Mouse (Mus musculus) cerebral cortex, adult 2 months (tissue): Measurements from ENCODE around the gene Olfr1109.

Experiments
- WGBS: fragments of 180-500 bp; shearing (Covaris S2); methylation state at CpG from one replicate; pipeline ENCODE4 v1.1.7; 2018; 5-methylcytosine and 5-hydroxymethylcytosine counted together

Gene Olfr1109

GRCm38 (mm10) chr2:87095908-87096307, at the start of gene Olfr1109:
Gene Olfr1109, minus strand, starts transcription at chr2:87096008.
- WGBS: 60% methylated on average over 1 of the region's 1 CpGs

GRCm38 (mm10) chr2:87140200-87140599, 44.4 kb upstream of the Olfr1109 start, which contains the start of gene Olfr1110:
Gene Olfr1110, minus strand, starts transcription at chr2:87140300.
- WGBS: 82% methylated on average over 1 of the region's 1 CpGs

GRCm38 (mm10) chr2:87114467-87114866, 18.7 kb upstream of the Olfr1109 start, which contains the start of gene Olfr259:
Gene Olfr259, minus strand, starts transcription at chr2:87114567.

GRCm38 (mm10) chr2:87075717-87076116, 20.1 kb downstream of the Olfr1109 start, which contains the start of gene Olfr1107:
Gene Olfr1107, minus strand, starts transcription at chr2:87075817.
- WGBS: 77% methylated on average over 1 of the region's 1 CpGs

- WGBS: 62% methylated on average over 1 of the region's 1 CpGs
These were observed 43.6 kb downstream of the Olfr1109 start, which contains the start of gene Olfr1106 for GRCm38 (mm10) chr2:87052173-87052572. Gene Olfr1106, minus strand, starts transcription at chr2:87052273.
